Mouse (Mus musculus): ENCODE results near the gene Col6a1. TPM values are rescaled to one million over a fixed set of nuclear protein-coding genes. Genes with fewer than 3 reads are reported as not detected.

The Col6a1 gene
- polyA plus RNA-seq, 1 experiment from 2014 or later, result 105 TPM

- no peaks in the 10 kb centered on the region for H3K36me3 ChIP-seq (ENCODE audit: control insufficient read depth, insufficient read depth)
- H3K9me3 ChIP-seq (replicated peaks; ENCODE audit: control insufficient read depth, low read length), result 0 out of 2 replicates have a peak, but pooled peaks cover 3% of the 10 kb centered on the region
- H3K9ac ChIP-seq (ENCODE audit: low read length), result no peak overlapping the region
- H3K27me3 ChIP-seq (ENCODE audit: control insufficient read depth, insufficient read depth, low read length), result no peaks in the 10 kb centered on the region
- no peak overlapping the region for H3K4me2 ChIP-seq (ENCODE audit: low read depth, low read length)
- peaks cover 8% of the 10 kb centered on the region for H3K4me1 ChIP-seq (ENCODE audit: control insufficient read depth, insufficient read depth, low read length)
- no peak overlapping the region for H3K4me3 ChIP-seq (ENCODE audit: low read length)
- 0 out of 2 replicates have a peak overlapping the region, but pooled peaks have one; percentile 31 for H3K27ac ChIP-seq (ENCODE audit: low read length)
- 75% methylated on average over 3 of the region's 3 CpGs for WGBS
- ATAC-seq (replicated peaks; ENCODE audit: extremely low read depth, insufficient read depth, low FRiP score), result no peak; the same call in 1 of the 2 replicates
Observed at GRCm38 (mm10) chr10:76681882-76682281, 44.1 kb downstream of the Col6a1 start.

- 0 out of 2 replicates have a peak, but pooled peaks have one; percentile 26 for ATAC-seq (replicated peaks; ENCODE audit: extremely low read depth, insufficient read depth, low FRiP score)
- H3K9ac ChIP-seq (ENCODE audit: low read length), result no peak overlapping the region
- H3K27ac ChIP-seq (ENCODE audit: low read length), result peak overlapping the region; percentile 39; the same call in 1 of the 2 replicates
Observed at GRCm38 (mm10) chr10:76680758-76681650, 45.0 kb downstream of the Col6a1 start.

GRCm38 (mm10) chr10:76678122-76678521 is 47.8 kb downstream of the Col6a1 start:
- Histone ChIP-seq H3K27ac (ENCODE audit: low read length) (no peak overlapping the region), H3K27me3 (ENCODE audit: control insufficient read depth, insufficient read depth, low read length) (no peaks in the 10 kb centered on the region), H3K4me1 (ENCODE audit: control insufficient read depth, insufficient read depth, low read length) (peaks cover 8% of the 10 kb centered on the region), H3K9me3 (replicated peaks; ENCODE audit: control insufficient read depth, low read length) (0 out of 2 replicates have a peak, but pooled peaks cover 3% of the 10 kb centered on the region), H3K9ac (ENCODE audit: low read length) (no peak overlapping the region), H3K36me3 (ENCODE audit: control insufficient read depth, insufficient read depth) (no peaks in the 10 kb centered on the region), H3K4me3 (ENCODE audit: low read length) (no peak overlapping the region), H3K4me2 (ENCODE audit: low read depth, low read length) (no peak overlapping the region)
- ATAC-seq (replicated peaks; ENCODE audit: extremely low read depth, insufficient read depth, low FRiP score), result no peak
- WGBS, result 43% methylated on average over 7 of the region's 7 CpGs

More at GRCm38 (mm10) chr10:76680758-76681650, 45.0 kb downstream of the Col6a1 start:
- 48% methylated on average over 6 of the region's 6 CpGs for WGBS
- Histone ChIP-seq H3K9me3 (replicated peaks; ENCODE audit: control insufficient read depth, low read length) (0 out of 2 replicates have a peak, but pooled peaks cover 3% of the 10 kb centered on the region), H3K4me3 (ENCODE audit: low read length) (no peak overlapping the region), H3K27me3 (ENCODE audit: control insufficient read depth, insufficient read depth, low read length) (no peaks in the 10 kb centered on the region), H3K4me1 (ENCODE audit: control insufficient read depth, insufficient read depth, low read length) (peaks cover 8% of the 10 kb centered on the region), H3K36me3 (ENCODE audit: control insufficient read depth, insufficient read depth) (no peaks in the 10 kb centered on the region), H3K4me2 (ENCODE audit: low read depth, low read length) (no peak overlapping the region)

GRCm38 (mm10) chr10:76675268-76675667 is 50.7 kb downstream of the Col6a1 start:
- H3K36me3 ChIP-seq (ENCODE audit: control insufficient read depth, insufficient read depth), result no peaks in the 10 kb centered on the region
- ATAC-seq (replicated peaks; ENCODE audit: extremely low read depth, insufficient read depth, low FRiP score), result no peak
- 87% methylated on average over 2 of the region's 2 CpGs for WGBS
- no peak overlapping the region for H3K4me2 ChIP-seq (ENCODE audit: low read depth, low read length)
- no peak overlapping the region for H3K9ac ChIP-seq (ENCODE audit: low read length)
- H3K27ac ChIP-seq (ENCODE audit: low read length), result no peak overlapping the region
- no peaks in the 10 kb centered on the region for H3K4me1 ChIP-seq (ENCODE audit: control insufficient read depth, insufficient read depth, low read length)
- H3K9me3 ChIP-seq (replicated peaks; ENCODE audit: control insufficient read depth, low read length), result 0 out of 2 replicates have a peak, but pooled peaks cover 3% of the 10 kb centered on the region
- H3K27me3 ChIP-seq (ENCODE audit: control insufficient read depth, insufficient read depth, low read length), result no peaks in the 10 kb centered on the region
- no peak overlapping the region for H3K4me3 ChIP-seq (ENCODE audit: low read length)

GRCm38 (mm10) chr10:76674581-76674980 is 51.4 kb downstream of the Col6a1 start:
- no peak overlapping the region for H3K4me3 ChIP-seq (ENCODE audit: low read length)
- H3K4me1 ChIP-seq (ENCODE audit: control insufficient read depth, insufficient read depth, low read length), result no peaks in the 10 kb centered on the region
- no peak overlapping the region for H3K27ac ChIP-seq (ENCODE audit: low read length)
- no peak for ATAC-seq (replicated peaks; ENCODE audit: extremely low read depth, insufficient read depth, low FRiP score)
- H3K27me3 ChIP-seq (ENCODE audit: control insufficient read depth, insufficient read depth, low read length), result no peaks in the 10 kb centered on the region
- H3K9me3 ChIP-seq (replicated peaks; ENCODE audit: control insufficient read depth, low read length), result 0 out of 2 replicates have a peak, but pooled peaks cover 3% of the 10 kb centered on the region
- no peaks in the 10 kb centered on the region for H3K36me3 ChIP-seq (ENCODE audit: control insufficient read depth, insufficient read depth)
- H3K4me2 ChIP-seq (ENCODE audit: low read depth, low read length), result no peak overlapping the region
- no peak overlapping the region for H3K9ac ChIP-seq (ENCODE audit: low read length)
- 76% methylated on average over 6 of the region's 6 CpGs for WGBS

GRCm38 (mm10) chr10:76671939-76672338 is 54.0 kb downstream of the Col6a1 start:
- Histone ChIP-seq H3K9ac (ENCODE audit: low read length) (no peak overlapping the region), H3K27me3 (ENCODE audit: control insufficient read depth, insufficient read depth, low read length) (no peaks in the 10 kb centered on the region), H3K36me3 (ENCODE audit: control insufficient read depth, insufficient read depth) (no peaks in the 10 kb centered on the region), H3K9me3 (replicated peaks; ENCODE audit: control insufficient read depth, low read length) (no peaks in the 10 kb centered on the region; the same call in 1 of the 2 replicates), H3K27ac (ENCODE audit: low read length) (no peak overlapping the region), H3K4me3 (ENCODE audit: low read length) (no peak overlapping the region), H3K4me2 (ENCODE audit: low read depth, low read length) (no peak overlapping the region), H3K4me1 (ENCODE audit: control insufficient read depth, insufficient read depth, low read length) (no peaks in the 10 kb centered on the region)
- no peak for ATAC-seq (replicated peaks; ENCODE audit: extremely low read depth, insufficient read depth, low FRiP score)
- 83% methylated on average over 9 of the region's 9 CpGs for WGBS

GRCm38 (mm10) chr10:76668947-76669284 is 57.1 kb downstream of the Col6a1 start:
- Histone ChIP-seq H3K27ac (ENCODE audit: low read length) (no peak overlapping the region; the same call in 1 of the 2 replicates), H3K4me2 (ENCODE audit: low read depth, low read length) (no peak overlapping the region), H3K27me3 (ENCODE audit: control insufficient read depth, insufficient read depth, low read length) (no peaks in the 10 kb centered on the region), H3K9me3 (replicated peaks; ENCODE audit: control insufficient read depth, low read length) (peaks cover 7% of the 10 kb centered on the region), H3K36me3 (ENCODE audit: control insufficient read depth, insufficient read depth) (no peaks in the 10 kb centered on the region), H3K9ac (ENCODE audit: low read length) (no peak overlapping the region), H3K4me3 (ENCODE audit: low read length) (no peak overlapping the region), H3K4me1 (ENCODE audit: control insufficient read depth, insufficient read depth, low read length) (no peaks in the 10 kb centered on the region)
- 59% methylated on average over 7 of the region's 7 CpGs for WGBS
- 0 out of 2 replicates have a peak, but pooled peaks have one; percentile 41 for ATAC-seq (replicated peaks; ENCODE audit: extremely low read depth, insufficient read depth, low FRiP score)

GRCm38 (mm10) chr10:76668261-76668946 is 57.6 kb downstream of the Col6a1 start:
- H3K36me3 ChIP-seq (ENCODE audit: control insufficient read depth, insufficient read depth), result no peaks in the 10 kb centered on the region
- no peak overlapping the region for H3K27ac ChIP-seq (ENCODE audit: low read length)
- H3K27me3 ChIP-seq (ENCODE audit: control insufficient read depth, insufficient read depth, low read length), result no peaks in the 10 kb centered on the region
- H3K4me1 ChIP-seq (ENCODE audit: control insufficient read depth, insufficient read depth, low read length), result no peaks in the 10 kb centered on the region
- peaks cover 7% of the 10 kb centered on the region for H3K9me3 ChIP-seq (replicated peaks; ENCODE audit: control insufficient read depth, low read length)
- no peak overlapping the region for H3K9ac ChIP-seq (ENCODE audit: low read length)
- WGBS, result 81% methylated on average over 4 of the region's 4 CpGs
- no peak for ATAC-seq (replicated peaks; ENCODE audit: extremely low read depth, insufficient read depth, low FRiP score)
- H3K4me3 ChIP-seq (ENCODE audit: low read length), result no peak overlapping the region
- H3K4me2 ChIP-seq (ENCODE audit: low read depth, low read length), result no peak overlapping the region

Measured in heart, embryonic 16.5 days (tissue).